Mouse (Mus musculus): ENCODE results near the gene Olfr750.

DNA sequence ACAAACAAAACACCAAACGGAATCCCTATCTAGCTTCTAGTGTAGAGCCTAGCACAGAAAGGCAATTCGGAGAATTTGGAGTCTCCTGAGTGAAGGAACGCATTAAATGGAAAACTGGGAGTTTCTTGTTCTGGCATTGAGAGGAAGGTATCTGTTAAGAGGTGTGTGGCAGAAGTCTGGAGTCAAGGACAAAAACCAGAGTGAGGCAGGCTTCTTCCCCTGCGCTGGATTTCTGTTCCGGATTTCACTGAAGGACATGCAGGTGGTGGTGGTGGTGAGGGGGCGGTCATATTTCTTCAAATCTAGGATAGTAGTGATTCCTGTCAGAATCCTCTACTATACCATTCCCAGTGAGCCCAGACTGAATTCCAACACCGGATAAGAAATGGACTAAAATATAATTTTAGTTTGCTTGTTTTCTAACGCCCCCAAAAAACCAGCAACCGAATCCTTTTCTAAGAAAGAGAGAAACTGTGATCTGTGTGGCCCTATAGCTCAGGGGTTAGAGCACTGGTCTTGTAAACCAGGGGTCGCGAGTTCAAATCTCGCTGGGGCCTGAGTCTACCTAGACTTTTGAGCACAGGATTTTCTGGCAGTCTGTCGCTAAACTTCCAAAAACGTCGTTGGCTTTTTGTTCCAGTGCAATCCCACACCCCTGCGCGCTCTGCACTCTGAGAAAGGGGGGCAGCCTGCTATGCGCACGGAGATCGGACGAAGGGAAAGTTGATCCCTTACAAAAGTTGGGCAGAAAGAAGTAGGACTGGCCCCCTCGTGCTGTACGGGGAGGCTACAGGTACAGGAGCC, 14.1 kb upstream of the Olfr750 start:
- TF ChIP-seq CTCF (IDR thresholded peaks at IDR 0.05) (no peak), EP300 (IDR thresholded peaks at IDR 0.05) (no peak; the same call in 1 of the 2 replicates)

Data from lung, postnatal 0 days (tissue).